Mouse (Mus musculus): ENCODE data around the gene Kctd14. TPM values are rescaled to one million over a fixed set of nuclear protein-coding genes. Genes with fewer than 3 reads are reported as not detected.
A peak's percentile ranks its signal among the peaks of the same experiment; 100 is the strongest.
"Not testable (repeated sequence)": the region's sequence is repeated elsewhere in the genome, so short reads cannot be mapped to it uniquely, and the experiment has no call there.

The Kctd14 gene
- polyA plus RNA-seq, 1 experiment from 2014 or later, result 0.64 TPM

GRCm38 (mm10) chr7:97427296-97427695 lies 23.8 kb upstream of the Kctd14 start:
- no peak overlapping the region for H3K27ac ChIP-seq (ENCODE audit: low read depth, low read length)
- ATAC-seq (ENCODE audit: insufficient read depth, low FRiP score, low TSS enrichment), result no peak
- WGBS, result 93% methylated on average over 6 of the region's 6 CpGs

DNA sequence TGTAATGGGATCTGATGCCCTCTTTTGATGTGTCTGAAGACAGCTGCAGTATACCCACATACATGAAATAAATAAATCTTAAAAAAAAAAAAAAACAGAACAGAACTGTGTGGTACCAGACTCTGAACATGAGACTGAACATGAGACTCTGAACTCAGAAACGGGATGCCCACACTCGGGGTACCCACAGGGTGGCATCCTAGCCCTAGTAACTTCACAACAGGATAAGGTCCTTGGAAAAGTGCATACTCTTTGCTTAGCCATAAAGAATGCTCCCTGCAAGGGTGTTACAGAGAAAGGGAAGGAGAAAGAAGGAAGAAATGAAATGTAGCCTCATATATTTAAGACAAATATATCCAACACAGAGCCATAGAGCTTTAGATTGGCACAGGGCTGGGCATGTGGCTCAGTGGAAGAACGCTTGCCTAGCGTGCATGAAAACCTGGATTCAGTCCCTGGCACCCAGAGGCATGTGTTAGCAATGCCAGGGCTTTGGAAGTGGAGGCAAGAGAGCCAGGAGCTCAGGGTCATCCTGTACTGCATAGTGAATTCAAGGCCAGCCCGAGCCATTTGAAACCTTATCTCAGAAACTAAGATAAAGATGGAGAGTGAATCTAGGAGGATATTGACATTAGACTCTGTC lies 23.2 kb upstream of the Kctd14 start:
- no peaks in the 10 kb centered on the region for H3K27me3 ChIP-seq (ENCODE audit: control insufficient read depth, insufficient read depth, low read length)
- no peak for DNase-seq (ENCODE audit: low spot score)
- H3K27ac ChIP-seq (ENCODE audit: low read depth, low read length), result no peak overlapping the region
- H3K9ac ChIP-seq (ENCODE audit: low read length), result no peak overlapping the region
- no peaks in the 10 kb centered on the region for H3K9me3 ChIP-seq (ENCODE audit: control insufficient read depth, low read length)
- no peaks in the 10 kb centered on the region for H3K36me3 ChIP-seq (ENCODE audit: control insufficient read depth, insufficient read depth, low read length)
- 80% methylated on average over 5 of the region's 5 CpGs for WGBS
- no peak overlapping the region for H3K4me2 ChIP-seq (ENCODE audit: low read depth)
- ATAC-seq (ENCODE audit: insufficient read depth, low FRiP score, low TSS enrichment), result no peak
- peaks cover 10% of the 10 kb centered on the region for H3K4me1 ChIP-seq (ENCODE audit: control insufficient read depth, insufficient read depth, low read length)
- no peak overlapping the region for H3K4me3 ChIP-seq (ENCODE audit: low read depth, low read length)

More at GRCm38 (mm10) chr7:97427296-97427695, 23.8 kb upstream of the Kctd14 start:
- H3K9ac ChIP-seq (ENCODE audit: low read length), result no peak overlapping the region
- no peaks in the 10 kb centered on the region for H3K36me3 ChIP-seq (ENCODE audit: control insufficient read depth, insufficient read depth, low read length)
- H3K4me3 ChIP-seq (ENCODE audit: low read depth, low read length), result no peak overlapping the region
- no peak for DNase-seq (ENCODE audit: low spot score)
- no peaks in the 10 kb centered on the region for H3K27me3 ChIP-seq (ENCODE audit: control insufficient read depth, insufficient read depth, low read length)
- no peak overlapping the region for H3K4me2 ChIP-seq (ENCODE audit: low read depth)
- no peaks in the 10 kb centered on the region for H3K9me3 ChIP-seq (ENCODE audit: control insufficient read depth, low read length)
- H3K4me1 ChIP-seq (ENCODE audit: control insufficient read depth, insufficient read depth, low read length), result peaks cover 10% of the 10 kb centered on the region

DNA sequence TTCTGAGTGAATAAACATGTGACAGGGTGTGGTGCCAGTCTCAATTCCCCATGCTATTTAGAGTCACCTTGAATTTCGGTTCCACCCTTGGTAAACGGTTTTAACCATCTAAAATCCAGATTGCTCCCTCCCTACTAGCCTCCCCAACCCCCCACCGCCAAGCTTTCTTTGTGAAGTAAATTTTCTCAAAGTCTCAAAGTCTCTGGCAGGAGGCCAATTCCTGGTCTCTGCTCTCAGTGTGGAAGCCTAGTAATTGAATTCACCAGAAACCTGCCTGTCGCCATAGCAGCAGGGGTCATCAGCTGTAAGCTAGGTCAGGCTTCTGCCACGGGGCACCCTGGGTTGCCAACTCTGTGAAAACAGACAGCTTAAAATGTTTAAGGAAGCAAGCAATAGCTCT lies 21.4 kb upstream of the Kctd14 start:
- Histone ChIP-seq H3K4me3 (ENCODE audit: low read depth, low read length) (no peak overlapping the region), H3K9ac (ENCODE audit: low read length) (no peak overlapping the region), H3K36me3 (ENCODE audit: control insufficient read depth, insufficient read depth, low read length) (no peaks in the 10 kb centered on the region), H3K27me3 (ENCODE audit: control insufficient read depth, insufficient read depth, low read length) (no peaks in the 10 kb centered on the region), H3K4me2 (ENCODE audit: low read depth) (no peak overlapping the region), H3K27ac (ENCODE audit: low read depth, low read length) (no peak overlapping the region), H3K9me3 (ENCODE audit: control insufficient read depth, low read length) (no peaks in the 10 kb centered on the region), H3K4me1 (ENCODE audit: control insufficient read depth, insufficient read depth, low read length) (peaks cover 10% of the 10 kb centered on the region)
- peak; percentile 81 for DNase-seq (ENCODE audit: low spot score)
- WGBS, result 5% methylated on average over 5 of the region's 5 CpGs
- peak; percentile 80 for ATAC-seq (ENCODE audit: insufficient read depth, low FRiP score, low TSS enrichment)

GRCm38 (mm10) chr7:97433517-97433916 lies 17.6 kb upstream of the Kctd14 start:
- H3K4me3 ChIP-seq (ENCODE audit: low read depth, low read length); H3K9ac ChIP-seq (ENCODE audit: low read length); DNase-seq (ENCODE audit: low spot score); H3K27ac ChIP-seq (ENCODE audit: low read depth, low read length); H3K27me3 ChIP-seq (ENCODE audit: control insufficient read depth, insufficient read depth, low read length); ATAC-seq (ENCODE audit: insufficient read depth, low FRiP score, low TSS enrichment); H3K36me3 ChIP-seq (ENCODE audit: control insufficient read depth, insufficient read depth, low read length); H3K4me2 ChIP-seq (ENCODE audit: low read depth); H3K9me3 ChIP-seq (ENCODE audit: control insufficient read depth, low read length): not testable (repeated sequence)
- WGBS, result 84% methylated on average over 3 of the region's 3 CpGs
- peaks cover 10% of the 10 kb centered on the region for H3K4me1 ChIP-seq (ENCODE audit: control insufficient read depth, insufficient read depth, low read length)

GRCm38 (mm10) chr7:97434517-97434916 lies 16.6 kb upstream of the Kctd14 start:
- no peak overlapping the region for H3K27ac ChIP-seq (ENCODE audit: low read depth, low read length)
- no peak overlapping the region for H3K9ac ChIP-seq (ENCODE audit: low read length)
- no peak for DNase-seq (ENCODE audit: low spot score)
- no peaks in the 10 kb centered on the region for H3K36me3 ChIP-seq (ENCODE audit: control insufficient read depth, insufficient read depth, low read length)
- H3K9me3 ChIP-seq (ENCODE audit: control insufficient read depth, low read length), result no peaks in the 10 kb centered on the region
- 88% methylated on average over 10 of the region's 10 CpGs for WGBS
- ATAC-seq (ENCODE audit: insufficient read depth, low FRiP score, low TSS enrichment), result no peak
- no peak overlapping the region for H3K4me3 ChIP-seq (ENCODE audit: low read depth, low read length)
- H3K4me1 ChIP-seq (ENCODE audit: control insufficient read depth, insufficient read depth, low read length), result peaks cover 7% of the 10 kb centered on the region
- no peak overlapping the region for H3K4me2 ChIP-seq (ENCODE audit: low read depth)
- no peaks in the 10 kb centered on the region for H3K27me3 ChIP-seq (ENCODE audit: control insufficient read depth, insufficient read depth, low read length)

DNA sequence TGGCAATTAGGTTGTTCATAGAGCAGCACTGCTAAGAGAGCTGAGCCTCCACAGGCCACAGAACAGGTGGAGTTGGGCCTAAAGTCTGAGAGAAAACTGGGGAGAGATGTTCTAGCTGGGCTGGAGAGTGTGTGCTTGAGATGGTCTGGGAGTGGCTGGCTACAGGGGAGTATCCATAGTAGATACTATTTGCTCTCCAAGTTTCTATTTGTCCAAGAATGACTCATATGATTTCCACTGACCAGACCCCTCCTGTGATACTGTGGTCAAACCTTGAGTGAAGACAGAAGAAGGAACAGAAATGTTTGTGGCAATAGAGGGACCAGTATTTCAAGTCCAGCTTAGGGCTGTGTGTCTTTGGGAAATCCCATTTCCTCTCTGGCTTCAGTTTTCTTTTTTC lies 12.1 kb upstream of the Kctd14 start:
- DNase-seq (ENCODE audit: low spot score) (no peak), ATAC-seq (ENCODE audit: insufficient read depth, low FRiP score, low TSS enrichment) (no peak)
- Histone ChIP-seq H3K4me1 (ENCODE audit: control insufficient read depth, insufficient read depth, low read length) (no peaks in the 10 kb centered on the region), H3K9me3 (ENCODE audit: control insufficient read depth, low read length) (no peaks in the 10 kb centered on the region), H3K4me2 (ENCODE audit: low read depth) (no peak overlapping the region), H3K27ac (ENCODE audit: low read depth, low read length) (no peak overlapping the region), H3K36me3 (ENCODE audit: control insufficient read depth, insufficient read depth, low read length) (no peaks in the 10 kb centered on the region), H3K27me3 (ENCODE audit: control insufficient read depth, insufficient read depth, low read length) (no peaks in the 10 kb centered on the region), H3K4me3 (ENCODE audit: low read depth, low read length) (no peak overlapping the region), H3K9ac (ENCODE audit: low read length) (no peak overlapping the region)

- ATAC-seq (ENCODE audit: insufficient read depth, low FRiP score, low TSS enrichment) (peak; percentile 77; the same call in 1 of the 2 replicates), DNase-seq (ENCODE audit: low spot score) (no peak)
- Histone ChIP-seq H3K27me3 (ENCODE audit: control insufficient read depth, insufficient read depth, low read length) (no peaks in the 10 kb centered on the region), H3K4me3 (ENCODE audit: low read depth, low read length) (no peak overlapping the region), H3K36me3 (ENCODE audit: control insufficient read depth, insufficient read depth, low read length) (no peaks in the 10 kb centered on the region), H3K4me1 (ENCODE audit: control insufficient read depth, insufficient read depth, low read length) (no peaks in the 10 kb centered on the region), H3K27ac (ENCODE audit: low read depth, low read length) (peak overlapping the region; percentile 39; the same call in 1 of the 2 replicates), H3K9ac (ENCODE audit: low read length) (no peak overlapping the region), H3K4me2 (ENCODE audit: low read depth) (no peak overlapping the region), H3K9me3 (ENCODE audit: control insufficient read depth, low read length) (no peaks in the 10 kb centered on the region)
- 58% methylated on average over 6 of the region's 6 CpGs for WGBS
Observed at GRCm38 (mm10) chr7:97446171-97446925, 4.8 kb upstream of the Kctd14 start.

DNA sequence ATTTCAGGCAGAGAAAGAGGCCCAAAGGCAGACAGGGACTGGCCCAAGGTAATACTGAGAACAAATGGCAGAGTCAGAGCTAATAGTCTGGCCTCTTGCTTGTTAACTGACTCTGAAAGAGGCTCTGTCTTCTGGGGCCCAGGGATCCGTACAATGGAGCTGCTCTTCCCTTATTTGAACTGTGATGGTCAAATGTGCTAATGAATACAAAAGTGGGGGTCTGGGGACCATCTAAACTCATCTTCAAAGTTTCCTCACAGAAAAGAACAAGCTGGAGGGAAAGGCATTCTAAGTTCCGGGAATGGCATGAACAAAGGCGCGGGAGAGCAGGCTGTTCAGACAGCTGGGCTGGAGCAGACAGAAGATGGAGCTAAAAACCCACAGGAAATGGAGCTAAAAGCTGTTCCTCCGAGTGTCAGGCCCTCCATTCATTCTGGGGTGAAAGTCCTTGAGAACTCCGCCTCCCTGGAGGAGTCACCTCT lies 4.0 kb upstream of the Kctd14 start:
- no peaks in the 10 kb centered on the region for H3K9me3 ChIP-seq (ENCODE audit: control insufficient read depth, low read length)
- no peaks in the 10 kb centered on the region for H3K36me3 ChIP-seq (ENCODE audit: control insufficient read depth, insufficient read depth, low read length)
- ATAC-seq (ENCODE audit: insufficient read depth, low FRiP score, low TSS enrichment) (peak; percentile 69; the same call in 1 of the 2 replicates), DNase-seq (ENCODE audit: low spot score) (no peak)
- no peak overlapping the region for H3K4me2 ChIP-seq (ENCODE audit: low read depth)
- H3K9ac ChIP-seq (ENCODE audit: low read length), result no peak overlapping the region
- no peak overlapping the region for H3K4me3 ChIP-seq (ENCODE audit: low read depth, low read length)
- 53% methylated on average over 6 of the region's 6 CpGs for WGBS
- H3K4me1 ChIP-seq (ENCODE audit: control insufficient read depth, insufficient read depth, low read length), result no peaks in the 10 kb centered on the region
- H3K27ac ChIP-seq (ENCODE audit: low read depth, low read length), result peak overlapping the region; percentile 39; the same call in 1 of the 2 replicates
- no peaks in the 10 kb centered on the region for H3K27me3 ChIP-seq (ENCODE audit: control insufficient read depth, insufficient read depth, low read length)

DNA sequence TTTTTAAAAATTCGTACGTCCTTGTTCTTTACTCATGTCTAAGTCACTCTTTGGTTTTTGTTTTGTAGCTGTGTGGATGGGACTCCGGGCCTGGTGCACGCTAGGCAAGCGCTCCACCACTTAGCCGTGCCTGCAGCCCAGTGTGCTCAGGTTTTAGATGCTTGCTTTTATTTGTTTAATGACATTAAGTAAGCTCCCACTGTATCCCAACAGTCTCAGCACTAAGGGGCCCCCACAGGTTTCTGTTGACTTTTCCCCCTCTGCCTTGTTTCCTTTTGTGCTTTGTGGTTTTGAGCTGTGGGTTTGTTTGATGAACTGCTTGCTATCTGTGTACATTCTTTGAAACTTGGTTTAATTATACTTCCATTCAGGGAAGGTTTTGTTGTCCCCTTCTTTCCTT lies 1.1 kb downstream of the Kctd14 start:
- Histone ChIP-seq H3K4me2 (ENCODE audit: low read depth) (no peak overlapping the region), H3K4me1 (ENCODE audit: control insufficient read depth, insufficient read depth, low read length) (peaks cover 6% of the 10 kb centered on the region; the same call in 1 of the 2 replicates), H3K4me3 (ENCODE audit: low read depth, low read length) (no peak overlapping the region), H3K27me3 (ENCODE audit: control insufficient read depth, insufficient read depth, low read length) (no peaks in the 10 kb centered on the region), H3K9ac (ENCODE audit: low read length) (no peak overlapping the region), H3K27ac (ENCODE audit: low read depth, low read length) (no peak overlapping the region), H3K9me3 (ENCODE audit: control insufficient read depth, low read length) (no peaks in the 10 kb centered on the region), H3K36me3 (ENCODE audit: control insufficient read depth, insufficient read depth, low read length) (no peaks in the 10 kb centered on the region)
- ATAC-seq (ENCODE audit: insufficient read depth, low FRiP score, low TSS enrichment), result no peak
- WGBS, result 88% methylated on average over 6 of the region's 6 CpGs
- DNase-seq (ENCODE audit: low spot score), result no peak
